Mouse (Mus musculus) olfactory bulb, adult 2 months (tissue): ENCODE measurements at regions not wholly inside any gene's neighbourhood (a gene's known extent, or its start where the extent isn't known, plus 50 kb on each side); places are given as distances from the start of the nearest gene placed in this dataset.

Source experiments
- H3K27ac ChIP-seq: fragments of 200-500 bp; 2 replicates; pipeline ENCODE4 v1.5.1; 2012; ENCODE audit warnings: low read depth, low read length; ENCODE audit not compliant: insufficient read depth
- H3K4me1 ChIP-seq: fragments of 200-500 bp; 2 replicates; pipeline ENCODE4 v1.6.1; 2012; ENCODE audit warnings: low read length; ENCODE audit not compliant: control insufficient read depth, insufficient read depth
- H3K4me3 ChIP-seq: fragments of 200-500 bp; 2 replicates; pipeline ENCODE4 v1.5.1; 2012; ENCODE audit warnings: mild to moderate bottlenecking, low read depth, low read length, moderate library complexity; ENCODE audit not compliant: insufficient read depth
- CTCF ChIP-seq: fragments of 200-500 bp; IDR thresholded peaks from 2 replicates; pipeline ENCODE4 v1.5.1; 2012; ENCODE audit warnings: low read depth, mild to moderate bottlenecking, low read length, moderate library complexity; ENCODE audit not compliant: insufficient read depth
- POLR2A ChIP-seq: fragments of 200-500 bp; IDR thresholded peaks from 2 replicates; pipeline ENCODE4 v1.6.1; 2012; ENCODE audit warnings: mild to moderate bottlenecking, low read depth, low read length, moderate library complexity; ENCODE audit not compliant: insufficient read depth
- WGBS: fragments of 180-500 bp; shearing (Covaris S2); methylation state at CpG from one replicate; pipeline ENCODE4 v1.1.7; 2018; 5-methylcytosine and 5-hydroxymethylcytosine counted together

- H3K4me3 ChIP-seq = no peak overlapping the region
- H3K4me1 ChIP-seq = no peaks in the 10 kb centered on the region
- TF ChIP-seq POLR2A (no peak), CTCF (no peak)
- WGBS = 96% methylated on average over 6 of the region's 6 CpGs
- H3K27ac ChIP-seq = no peak overlapping the region
Measured at GRCm38 (mm10) chr13:91322331-91322730, 98.6 kb upstream of the Atg10 start.

DNA sequence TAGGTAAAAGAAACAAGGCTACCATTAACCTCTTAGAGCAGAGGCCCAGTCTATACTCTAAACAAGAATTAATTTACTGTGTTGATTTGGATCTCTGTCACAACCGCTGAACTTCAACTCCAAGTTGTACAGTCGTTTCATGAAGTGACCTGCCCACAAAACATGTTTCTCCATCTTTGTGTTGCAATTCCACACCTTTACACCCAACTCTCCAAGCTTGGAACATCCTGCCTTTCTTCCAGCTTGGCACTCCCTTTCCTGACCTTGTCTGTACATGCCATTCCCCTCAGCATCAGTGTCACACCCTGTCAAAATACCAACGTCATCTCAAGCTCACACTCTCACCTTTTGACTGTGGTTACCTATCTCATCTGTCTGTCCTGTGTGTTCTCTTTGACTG, 103.1 kb upstream of the Atg10 start:
- Histone ChIP-seq H3K27ac (no peak overlapping the region), H3K4me1 (no peaks in the 10 kb centered on the region), H3K4me3 (no peak overlapping the region)
- WGBS = 86% methylated on average over 3 of the region's 3 CpGs
- TF ChIP-seq POLR2A (no peak), CTCF (no peak)

GRCm38 (mm10) chr13:91334283-91334682, 110.5 kb upstream of the Atg10 start:
- TF ChIP-seq CTCF (no peak), POLR2A (no peak)
- Histone ChIP-seq H3K4me3 (no peak overlapping the region), H3K4me1 (no peaks in the 10 kb centered on the region), H3K27ac (no peak overlapping the region)

DNA sequence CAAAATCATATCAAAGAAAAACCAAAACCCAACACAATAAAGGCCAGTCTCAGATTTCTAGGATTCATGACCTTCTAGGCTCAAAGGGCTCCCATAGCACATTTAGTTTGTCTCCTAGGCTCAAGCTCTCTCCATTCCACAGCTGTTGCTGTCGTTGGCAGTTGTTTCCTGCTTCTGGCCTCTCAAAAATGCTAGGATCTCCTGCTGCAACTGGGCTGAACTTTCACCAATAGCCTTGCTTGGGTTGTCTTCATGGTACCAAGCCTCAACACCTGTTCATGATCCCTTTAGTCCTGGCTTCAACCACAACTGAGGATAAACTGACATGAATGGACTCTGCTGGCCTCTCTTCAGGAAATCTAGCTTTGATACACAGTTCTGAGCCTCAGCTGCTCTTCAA, 115.9 kb upstream of the Ssbp2 start:
- 83% methylated on average over 1 of the region's 1 CpGs for WGBS
- Histone ChIP-seq H3K4me3 (no peak overlapping the region), H3K4me1 (no peaks in the 10 kb centered on the region), H3K27ac (no peak overlapping the region)
- TF ChIP-seq CTCF (no peak), POLR2A (no peak)

DNA sequence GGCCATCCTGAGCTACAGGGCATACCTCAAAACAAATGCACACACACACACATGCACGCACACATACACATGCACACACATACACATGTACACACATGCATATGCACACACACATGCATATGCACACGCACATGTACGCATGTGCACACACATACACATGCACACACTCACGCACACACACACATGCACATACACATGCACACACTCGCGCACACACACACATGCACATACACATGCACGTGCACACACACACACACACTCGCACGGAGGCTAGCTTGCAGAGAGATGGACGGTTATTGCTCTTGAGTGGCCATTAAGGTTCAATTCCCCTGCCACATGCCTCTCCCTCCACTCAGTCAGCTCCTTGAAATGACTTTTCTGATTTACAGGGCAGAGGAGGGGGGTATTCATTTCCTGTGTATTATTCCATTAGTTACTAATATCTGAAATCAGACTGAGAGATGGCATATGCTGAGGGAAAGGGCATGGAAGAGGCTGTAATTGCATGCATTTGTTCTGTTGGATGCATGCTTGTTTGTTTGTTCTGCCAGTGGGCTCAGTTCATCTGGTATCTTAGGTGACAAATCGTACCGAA, 111.5 kb upstream of the Ssbp2 start:
- no peak for TF ChIP-seq CTCF
- no peak for TF ChIP-seq POLR2A
- 96% methylated on average over 12 of the region's 12 CpGs for WGBS
- Histone ChIP-seq H3K27ac (no peak overlapping the region), H3K4me1 (no peaks in the 10 kb centered on the region), H3K4me3 (no peak overlapping the region)

GRCm38 (mm10) chr13:91352311-91352710, 107.8 kb upstream of the Ssbp2 start:
- no peak overlapping the region for H3K27ac ChIP-seq
- TF ChIP-seq CTCF (no peak), POLR2A (no peak)
- peaks cover 3% of the 10 kb centered on the region; the same call in 1 of the 2 replicates for H3K4me1 ChIP-seq
- 94% methylated on average over 8 of the region's 8 CpGs for WGBS
- H3K4me3 ChIP-seq = no peak overlapping the region

DNA sequence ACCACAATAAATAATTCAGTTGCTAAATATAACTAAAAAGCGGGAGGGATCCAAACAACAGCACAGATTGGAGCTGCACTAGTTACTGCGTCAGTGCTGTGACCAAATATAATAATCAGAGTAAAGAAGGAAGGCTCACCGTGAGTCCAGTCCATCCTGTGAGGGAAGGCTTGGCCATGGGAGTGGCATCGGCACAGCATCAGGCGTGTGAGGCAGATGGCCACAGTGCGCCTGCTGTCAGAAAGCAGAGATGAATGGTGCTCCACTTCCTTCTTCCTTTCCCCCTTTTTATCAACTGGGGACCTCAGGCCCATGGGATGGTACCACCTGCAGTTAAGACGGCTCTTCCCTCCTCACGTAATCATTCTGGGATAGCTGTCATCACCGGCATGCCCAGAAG, 103.6 kb upstream of the Ssbp2 start:
- H3K4me1 ChIP-seq = peaks cover 3% of the 10 kb centered on the region; the same call in 1 of the 2 replicates
- 81% methylated on average over 9 of the region's 9 CpGs for WGBS
- H3K4me3 ChIP-seq = no peak overlapping the region
- no peak overlapping the region for H3K27ac ChIP-seq
- TF ChIP-seq CTCF (no peak), POLR2A (no peak)

GRCm38 (mm10) chr13:91360121-91360520, 100.0 kb upstream of the Ssbp2 start:
- Histone ChIP-seq H3K27ac (no peak overlapping the region), H3K4me1 (peaks cover 5% of the 10 kb centered on the region), H3K4me3 (no peak overlapping the region)
- no peak for TF ChIP-seq POLR2A
- TF ChIP-seq CTCF = no peak
- WGBS = 91% methylated on average over 6 of the region's 6 CpGs

DNA sequence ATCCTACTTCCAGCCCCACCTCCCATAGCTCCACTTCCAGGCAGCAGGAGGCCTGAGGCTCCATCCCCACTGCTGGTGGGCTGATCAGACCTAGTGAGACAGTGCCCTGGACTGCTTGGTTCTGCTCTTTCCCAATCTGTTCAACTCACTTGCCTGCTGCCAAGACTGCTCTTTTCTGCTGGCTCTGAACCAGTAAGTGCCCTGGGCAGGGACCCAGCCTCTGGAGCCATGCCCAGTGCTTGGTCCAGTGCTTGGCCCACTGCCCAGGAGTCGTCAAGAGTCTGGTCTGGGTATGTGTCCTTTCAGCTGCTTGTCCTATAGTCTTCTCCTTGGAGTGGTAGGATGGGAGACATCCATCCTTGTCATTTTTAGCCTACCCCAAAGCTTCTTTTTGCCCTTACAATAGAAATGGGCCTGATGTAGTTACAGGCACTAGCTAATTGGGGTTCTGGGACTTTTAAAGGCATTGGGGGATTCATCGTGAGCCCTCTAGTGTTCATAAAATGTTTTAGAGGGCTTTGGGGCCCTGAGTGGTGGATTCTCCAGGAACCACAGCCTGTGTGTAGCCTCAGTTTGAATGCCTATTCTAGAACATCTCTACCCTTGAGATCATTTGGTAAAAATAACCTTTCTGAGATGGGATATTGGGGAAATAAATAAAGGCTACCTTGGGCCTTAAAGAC, 94.7 kb upstream of the Ssbp2 start:
- H3K27ac ChIP-seq = no peak overlapping the region
- WGBS = 37% methylated on average over 2 of the region's 2 CpGs

More for the DNA sequence above, 94.7 kb upstream of the Ssbp2 start:
- peaks cover 7% of the 10 kb centered on the region for H3K4me1 ChIP-seq
- TF ChIP-seq CTCF = no peak
- no peak overlapping the region for H3K4me3 ChIP-seq
